Mouse (Mus musculus) liver, embryonic 11.5 days (tissue): ENCODE measurements at regions not wholly inside any gene's neighbourhood (a gene's known extent, or its start where the extent isn't known, plus 50 kb on each side); places are given as distances from the start of the nearest gene placed in this dataset.

Source experiments
- ATAC-seq: fragments of 200-750 bp; cut with Nextera tagmentation; replicated peaks from 2 replicates; pipeline ENCODE4 v1.8.0; 2017; ENCODE audit warnings: moderate number of reproducible peaks, mild to moderate bottlenecking, moderate TSS enrichment, moderate library complexity; ENCODE audit not compliant: low FRiP score
- DNase-seq: peaks from one replicate; pipeline ENCODE4 v3.0.0-alpha.2; 2017; ENCODE audit warnings: low spot score
- H3K27ac ChIP-seq: fragments of 300-500 bp; sonication (generic); 2 replicates; pipeline ENCODE4 v1.5.1; 2014; ENCODE audit warnings: mild to moderate bottlenecking, low read depth, low read length, control low read depth
- H3K27me3 ChIP-seq: fragments of 300-500 bp; sonication (generic); replicated peaks from 2 replicates; pipeline ENCODE4 v1.6.1; 2014; ENCODE audit warnings: low read length, mixed read lengths; ENCODE audit not compliant: control insufficient read depth, insufficient read depth
- H3K36me3 ChIP-seq: fragments of 300-500 bp; sonication (generic); 2 replicates; pipeline ENCODE4 v1.6.1; 2014; ENCODE audit warnings: mild to moderate bottlenecking, low read length, moderate library complexity, mixed read lengths; ENCODE audit not compliant: control insufficient read depth, insufficient read depth
- H3K4me1 ChIP-seq: fragments of 300-500 bp; sonication (generic); replicated peaks from 2 replicates; pipeline ENCODE4 v1.6.1; 2014; ENCODE audit warnings: low read length, mixed read lengths; ENCODE audit not compliant: control insufficient read depth, insufficient read depth
- H3K4me2 ChIP-seq: fragments of 300-500 bp; sonication (generic); 2 replicates; pipeline ENCODE4 v1.6.1; 2014; ENCODE audit warnings: mild to moderate bottlenecking, control low read depth, moderate library complexity
- H3K4me3 ChIP-seq: fragments of 300-500 bp; sonication (generic); 2 replicates; pipeline ENCODE4 v1.5.1; 2014; ENCODE audit warnings: low read depth, low read length, control low read depth
- H3K9ac ChIP-seq: fragments of 300-500 bp; sonication (generic); 2 replicates; pipeline ENCODE4 v1.6.1; 2014; ENCODE audit warnings: low read depth, low read length, control low read depth
- H3K9me3 ChIP-seq: fragments of 300-500 bp; sonication (generic); 2 replicates; pipeline ENCODE4 v1.6.1; 2016; ENCODE audit warnings: low read length, inconsistent platforms, mixed read lengths; ENCODE audit not compliant: control insufficient read depth
- WGBS: fragments of 180-500 bp; shearing (Covaris S2); extraction: QIAGEN DNeasy Blood & Tissue Kit; methylation state at CpG from one replicate; pipeline ENCODE4 v1.1.7; 2014; 5-methylcytosine and 5-hydroxymethylcytosine counted together

GRCm38 (mm10) chr14:16133410-16133809 lies 115.7 kb upstream of the Ngly1 start:
- Histone ChIP-seq H3K27ac (no peak overlapping the region), H3K27me3 (no peaks in the 10 kb centered on the region), H3K4me1 (no peaks in the 10 kb centered on the region), H3K4me2 (no peak overlapping the region), H3K4me3 (no peak overlapping the region), H3K9me3 (no peaks in the 10 kb centered on the region), H3K36me3 (no peaks in the 10 kb centered on the region), H3K9ac (no peak overlapping the region)
- 64% methylated on average over 3 of the region's 3 CpGs for WGBS
- no peak for ATAC-seq
- DNase-seq: no peak

GRCm38 (mm10) chr14:16136187-16136586 lies 112.9 kb upstream of the Ngly1 start:
- Histone ChIP-seq H3K4me2 (no peak overlapping the region), H3K9ac (no peak overlapping the region), H3K9me3 (no peaks in the 10 kb centered on the region), H3K27ac (no peak overlapping the region), H3K4me1 (no peaks in the 10 kb centered on the region), H3K27me3 (no peaks in the 10 kb centered on the region), H3K4me3 (no peak overlapping the region), H3K36me3 (no peaks in the 10 kb centered on the region)
- ATAC-seq: no peak
- 74% methylated on average over 3 of the region's 3 CpGs for WGBS
- DNase-seq: no peak

- no peaks in the 10 kb centered on the region for H3K36me3 ChIP-seq
- H3K27me3 ChIP-seq: no peaks in the 10 kb centered on the region
- H3K4me3 ChIP-seq: no peak overlapping the region
- ATAC-seq (no peak), DNase-seq (no peak)
- H3K4me1 ChIP-seq: no peaks in the 10 kb centered on the region
- no peaks in the 10 kb centered on the region for H3K9me3 ChIP-seq
- 77% methylated on average over 5 of the region's 5 CpGs for WGBS
- H3K4me2 ChIP-seq: no peak overlapping the region
- H3K27ac ChIP-seq: no peak overlapping the region
- no peak overlapping the region for H3K9ac ChIP-seq
These were observed 104.8 kb upstream of the Ngly1 start for GRCm38 (mm10) chr14:16144299-16144698.

- no peaks in the 10 kb centered on the region for H3K27me3 ChIP-seq
- H3K4me1 ChIP-seq: no peaks in the 10 kb centered on the region
- no peaks in the 10 kb centered on the region for H3K9me3 ChIP-seq
- no peak overlapping the region for H3K9ac ChIP-seq
- H3K4me3 ChIP-seq: no peak overlapping the region
- no peak for ATAC-seq
- no peaks in the 10 kb centered on the region for H3K36me3 ChIP-seq
- H3K27ac ChIP-seq: no peak overlapping the region
- WGBS: 71% methylated on average over 4 of the region's 4 CpGs
- no peak for DNase-seq
- H3K4me2 ChIP-seq: no peak overlapping the region
These were observed 102.3 kb upstream of the Ngly1 start for GRCm38 (mm10) chr14:16146811-16147210.

GRCm38 (mm10) chr14:16151815-16152214 lies 97.3 kb upstream of the Ngly1 start:
- Histone ChIP-seq H3K27me3 (no peaks in the 10 kb centered on the region), H3K4me3 (no peak overlapping the region), H3K9me3 (no peaks in the 10 kb centered on the region), H3K27ac (no peak overlapping the region), H3K9ac (no peak overlapping the region), H3K4me2 (no peak overlapping the region), H3K4me1 (no peaks in the 10 kb centered on the region), H3K36me3 (no peaks in the 10 kb centered on the region)
- WGBS: 73% methylated on average over 3 of the region's 3 CpGs
- DNase-seq: no peak
- ATAC-seq: no peak

GRCm38 (mm10) chr14:16152702-16153101 lies 96.4 kb upstream of the Ngly1 start:
- Histone ChIP-seq H3K9me3 (no peaks in the 10 kb centered on the region), H3K27ac (no peak overlapping the region), H3K27me3 (no peaks in the 10 kb centered on the region), H3K4me3 (no peak overlapping the region), H3K4me1 (no peaks in the 10 kb centered on the region), H3K36me3 (no peaks in the 10 kb centered on the region), H3K9ac (no peak overlapping the region), H3K4me2 (no peak overlapping the region)
- ATAC-seq: no peak
- 56% methylated on average over 3 of the region's 3 CpGs for WGBS
- no peak for DNase-seq

GRCm38 (mm10) chr14:16155106-16155505 lies 94.0 kb upstream of the Ngly1 start:
- no peak overlapping the region for H3K4me2 ChIP-seq

GRCm38 (mm10) chr14:16170226-16170625 lies 78.9 kb upstream of the Ngly1 start:
- DNase-seq (no peak), ATAC-seq (no peak)
- no peaks in the 10 kb centered on the region for H3K9me3 ChIP-seq
- no peak overlapping the region for H3K4me3 ChIP-seq
- no peaks in the 10 kb centered on the region for H3K27me3 ChIP-seq
- H3K27ac ChIP-seq: no peak overlapping the region
- no peak overlapping the region for H3K9ac ChIP-seq
- H3K4me1 ChIP-seq: no peaks in the 10 kb centered on the region
- H3K4me2 ChIP-seq: no peak overlapping the region
- WGBS: 40% methylated on average over 1 of the region's 1 CpGs
- H3K36me3 ChIP-seq: no peaks in the 10 kb centered on the region

More at GRCm38 (mm10) chr14:16155106-16155505, 94.0 kb upstream of the Ngly1 start:
- 54% methylated on average over 1 of the region's 1 CpGs for WGBS
- DNase-seq: no peak
- Histone ChIP-seq H3K27me3 (no peaks in the 10 kb centered on the region), H3K4me3 (no peak overlapping the region), H3K36me3 (no peaks in the 10 kb centered on the region), H3K9me3 (no peaks in the 10 kb centered on the region), H3K9ac (no peak overlapping the region), H3K27ac (no peak overlapping the region), H3K4me1 (no peaks in the 10 kb centered on the region)
- no peak for ATAC-seq

- Histone ChIP-seq H3K27me3 (no peaks in the 10 kb centered on the region), H3K27ac (no peak overlapping the region), H3K9me3 (no peaks in the 10 kb centered on the region), H3K4me3 (no peak overlapping the region), H3K9ac (no peak overlapping the region), H3K4me2 (no peak overlapping the region), H3K36me3 (no peaks in the 10 kb centered on the region), H3K4me1 (no peaks in the 10 kb centered on the region)
- DNase-seq (no peak), ATAC-seq (no peak)
- WGBS: 59% methylated on average over 3 of the region's 3 CpGs
These were observed 76.8 kb upstream of the Ngly1 start for GRCm38 (mm10) chr14:16172261-16172660.
